Mouse (Mus musculus) midbrain, embryonic 12.5 days (tissue): Measurements from ENCODE around the gene Papolb. TPM values are rescaled to one million over a fixed set of nuclear protein-coding genes. Genes with fewer than 3 reads are reported as not detected.

ENCODE experiments used
- ATAC-seq: fragments of 200-750 bp; cut with Nextera tagmentation; 2 replicates; pipeline ENCODE4 v1.8.0; 2017; ENCODE audit warnings: low read depth, moderate TSS enrichment, moderate library complexity; ENCODE audit not compliant: low FRiP score
- H3K27ac ChIP-seq: fragments of 300-500 bp; sonication (generic); replicated peaks from 2 replicates; pipeline ENCODE4 v1.5.1; 2016; ENCODE audit warnings: mild to moderate bottlenecking
- H3K27me3 ChIP-seq: fragments of 300-500 bp; sonication (generic); 2 replicates; pipeline ENCODE4 v1.6.1; 2016; ENCODE audit warnings: mild to moderate bottlenecking
- H3K36me3 ChIP-seq: fragments of 300-500 bp; sonication (generic); 2 replicates; pipeline ENCODE4 v1.6.1; 2016
- H3K4me1 ChIP-seq: fragments of 300-500 bp; sonication (generic); 2 replicates; pipeline ENCODE4 v1.6.1; 2016
- H3K4me2 ChIP-seq: fragments of 300-500 bp; sonication (generic); replicated peaks from 2 replicates; pipeline ENCODE4 v1.6.1; 2016; ENCODE audit warnings: mild to moderate bottlenecking, moderate library complexity
- H3K4me3 ChIP-seq: fragments of 300-500 bp; sonication (generic); 2 replicates; pipeline ENCODE4 v1.5.1; 2016; ENCODE audit warnings: mild to moderate bottlenecking
- H3K9ac ChIP-seq: fragments of 300-500 bp; sonication (generic); replicated peaks from 2 replicates; pipeline ENCODE4 v1.6.1; 2016; ENCODE audit warnings: mild to moderate bottlenecking, moderate library complexity
- H3K9me3 ChIP-seq: fragments of 300-500 bp; sonication (generic); 2 replicates; pipeline ENCODE4 v1.6.1; 2016; ENCODE audit warnings: mild to moderate bottlenecking
- WGBS: fragments of 180-500 bp; shearing (Covaris S2); methylation state at CpG from one replicate; pipeline ENCODE4 v1.1.7; 2016; 5-methylcytosine and 5-hydroxymethylcytosine counted together
- polyA plus RNA-seq: library from polyadenylated mRNA; unstranded; fragments of >200 nt; fragmentation: Nextera tagmentation; extraction: Ambion mirVana; gene quantifications from 2 replicates; pipeline ENCODE4 v1.2.1, GENCODE M21; 2016

Gene Papolb
- polyA plus RNA-seq, 1 experiment from 2014 or later: 0.29 TPM

- 0 out of 2 replicates have a peak overlapping the region, but pooled peaks have one; percentile 78 for H3K4me2 ChIP-seq
- H3K36me3 ChIP-seq: no peaks in the 10 kb centered on the region
- H3K4me3 ChIP-seq: no peak overlapping the region
- ATAC-seq: no peak
- no peak overlapping the region for H3K9ac ChIP-seq
- 28% methylated on average over 9 of the region's 9 CpGs for WGBS
- H3K9me3 ChIP-seq: no peaks in the 10 kb centered on the region
- peaks cover 22% of the 10 kb centered on the region for H3K4me1 ChIP-seq
- peaks cover 11% of the 10 kb centered on the region; the same call in 1 of the 2 replicates for H3K27me3 ChIP-seq
- peak overlapping the region; percentile 35; the same call in 1 of the 2 replicates for H3K27ac ChIP-seq
These were observed 19.6 kb upstream of the Papolb start for GRCm38 (mm10) chr5:142549441-142549840.

- Histone ChIP-seq H3K27me3 (peaks cover 8% of the 10 kb centered on the region; the same call in 1 of the 2 replicates), H3K9ac (no peak overlapping the region), H3K27ac (no peak overlapping the region), H3K36me3 (no peaks in the 10 kb centered on the region), H3K4me2 (no peak overlapping the region), H3K4me1 (peaks cover 22% of the 10 kb centered on the region), H3K4me3 (no peak overlapping the region), H3K9me3 (no peaks in the 10 kb centered on the region)
- WGBS: 80% methylated on average over 3 of the region's 3 CpGs
- no peak for ATAC-seq
These were observed 17.2 kb upstream of the Papolb start for GRCm38 (mm10) chr5:142547066-142547465.

DNA sequence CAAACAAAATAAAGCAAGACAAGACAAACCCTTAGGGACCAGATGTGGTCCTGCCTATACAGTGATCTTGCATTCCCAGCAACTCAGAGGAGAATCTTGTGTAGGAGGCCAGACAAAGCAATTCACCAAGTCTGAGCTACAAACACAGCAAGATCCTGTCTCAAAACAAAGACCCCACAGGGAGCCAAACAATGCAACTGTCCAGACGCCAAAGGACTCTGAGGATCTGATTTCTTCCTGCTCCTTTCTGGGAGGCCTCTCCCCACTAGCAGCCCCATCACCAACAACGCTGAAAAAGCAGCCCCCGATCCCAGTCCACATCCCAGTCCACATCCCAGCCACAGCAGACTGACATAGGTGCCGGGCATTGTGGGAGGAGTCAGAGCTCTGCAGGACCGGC, 16.5 kb upstream of the Papolb start:
- H3K36me3 ChIP-seq: no peaks in the 10 kb centered on the region
- H3K4me3 ChIP-seq: no peak overlapping the region
- no peak for ATAC-seq
- no peak overlapping the region for H3K27ac ChIP-seq
- WGBS: 8% methylated on average over 5 of the region's 5 CpGs
- no peak overlapping the region for H3K9ac ChIP-seq
- H3K4me2 ChIP-seq: no peak overlapping the region
- peaks cover 22% of the 10 kb centered on the region for H3K4me1 ChIP-seq
- no peaks in the 10 kb centered on the region for H3K9me3 ChIP-seq
- H3K27me3 ChIP-seq: peaks cover 8% of the 10 kb centered on the region; the same call in 1 of the 2 replicates

- Histone ChIP-seq H3K4me2 (no peak overlapping the region), H3K36me3 (no peaks in the 10 kb centered on the region), H3K4me1 (peaks cover 15% of the 10 kb centered on the region), H3K4me3 (no peak overlapping the region), H3K9me3 (no peaks in the 10 kb centered on the region), H3K9ac (no peak overlapping the region), H3K27me3 (peaks cover 8% of the 10 kb centered on the region; the same call in 1 of the 2 replicates), H3K27ac (no peak overlapping the region)
- ATAC-seq: no peak
- WGBS: 86% methylated on average over 5 of the region's 5 CpGs
These were observed 15.3 kb upstream of the Papolb start for GRCm38 (mm10) chr5:142545014-142545795.

DNA sequence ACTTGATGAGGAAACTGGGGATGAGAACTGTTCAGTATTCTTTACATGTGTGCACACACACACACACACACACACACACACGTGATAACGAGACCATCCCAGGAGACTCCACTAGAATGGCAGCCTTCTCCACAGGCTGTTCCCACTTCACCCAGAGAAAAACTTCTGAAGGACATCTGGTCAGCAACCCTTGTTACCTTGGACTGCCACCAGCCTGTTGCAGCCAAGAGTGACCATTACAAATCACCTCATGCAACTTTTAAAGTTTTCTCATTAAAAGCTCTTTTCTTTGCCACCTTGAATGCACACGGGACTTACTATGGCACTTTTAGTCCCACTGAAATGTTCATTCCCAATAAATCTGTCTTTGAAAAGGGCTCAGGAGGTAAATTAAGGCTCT, 7.4 kb upstream of the Papolb start:
- no peak overlapping the region for H3K4me3 ChIP-seq
- no peaks in the 10 kb centered on the region for H3K27me3 ChIP-seq
- H3K27ac ChIP-seq: no peak overlapping the region
- no peaks in the 10 kb centered on the region for H3K36me3 ChIP-seq
- no peak for ATAC-seq
- no peak overlapping the region for H3K4me2 ChIP-seq
- H3K4me1 ChIP-seq: no peaks in the 10 kb centered on the region
- WGBS: 87% methylated on average over 3 of the region's 3 CpGs
- H3K9me3 ChIP-seq: no peaks in the 10 kb centered on the region
- no peak overlapping the region for H3K9ac ChIP-seq

DNA sequence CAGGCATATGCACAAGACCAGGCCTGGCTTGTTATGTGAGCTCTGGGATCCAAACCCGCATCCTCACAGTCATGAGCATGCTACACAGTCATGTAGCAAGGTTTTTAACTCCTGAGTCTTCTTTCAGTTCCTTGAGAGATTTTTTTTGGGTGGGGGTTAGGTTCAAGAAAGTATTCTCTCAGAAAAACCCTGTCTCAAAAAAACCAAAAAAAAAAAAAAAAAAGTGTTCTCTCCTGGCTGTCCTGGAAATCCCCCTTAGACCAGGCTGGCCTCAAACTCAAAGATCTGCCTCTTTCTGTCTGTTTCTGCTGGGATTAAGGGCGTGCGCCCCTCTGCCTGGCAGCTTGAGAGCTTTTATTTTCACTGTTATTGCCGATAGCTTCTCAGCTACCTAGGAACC, 5.5 kb upstream of the Papolb start:
- H3K9me3 ChIP-seq: no peaks in the 10 kb centered on the region
- H3K36me3 ChIP-seq: no peaks in the 10 kb centered on the region
- ATAC-seq: no peak
- H3K4me1 ChIP-seq: no peaks in the 10 kb centered on the region
- no peak overlapping the region for H3K4me2 ChIP-seq
- WGBS: 83% methylated on average over 4 of the region's 4 CpGs
- no peak overlapping the region for H3K27ac ChIP-seq
- H3K27me3 ChIP-seq: peaks cover 2% of the 10 kb centered on the region
- no peak overlapping the region for H3K9ac ChIP-seq
- H3K4me3 ChIP-seq: no peak overlapping the region

DNA sequence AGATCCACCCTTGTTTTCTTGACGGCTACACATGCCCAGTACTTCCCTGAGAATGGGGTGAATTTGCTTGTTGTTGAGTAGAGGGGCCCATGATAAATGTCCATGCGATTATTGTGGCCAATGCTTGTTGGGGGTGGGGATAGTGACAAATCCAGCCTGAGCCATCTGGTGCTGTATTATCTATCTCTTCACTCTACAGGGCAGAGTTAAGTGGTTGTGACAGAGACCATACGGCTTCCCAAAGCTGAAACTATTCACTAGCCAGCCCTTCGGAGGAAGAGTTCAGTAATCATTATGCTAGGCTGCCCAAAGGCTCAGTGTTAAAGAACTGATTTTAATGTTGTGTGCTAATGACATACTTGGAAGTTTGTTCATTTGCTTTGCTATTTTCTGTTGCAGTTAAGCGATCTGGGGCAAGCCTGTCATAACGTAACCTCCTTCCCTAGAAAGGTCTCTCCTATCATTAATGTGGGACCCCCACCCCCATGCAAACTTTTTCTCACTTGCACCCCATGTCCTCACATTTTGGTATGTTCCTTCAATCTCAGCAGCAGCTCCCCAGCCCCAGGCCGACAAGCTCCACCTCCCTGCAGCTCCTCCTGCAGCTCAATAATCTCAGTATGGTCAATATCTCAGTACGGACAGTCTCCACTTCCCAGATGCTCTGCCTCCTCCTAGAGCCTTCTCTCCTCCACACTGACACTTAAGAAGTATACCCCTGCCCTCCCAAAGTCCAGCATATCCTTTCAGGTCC, 5.0 kb downstream of the Papolb start:
- 76% methylated on average over 8 of the region's 8 CpGs for WGBS
- H3K4me1 ChIP-seq: no peaks in the 10 kb centered on the region
- no peak overlapping the region for H3K27ac ChIP-seq
- ATAC-seq: no peak
- H3K9me3 ChIP-seq: no peaks in the 10 kb centered on the region
- no peak overlapping the region for H3K9ac ChIP-seq
- H3K4me3 ChIP-seq: no peak overlapping the region
- H3K4me2 ChIP-seq: no peak overlapping the region
- no peaks in the 10 kb centered on the region for H3K36me3 ChIP-seq
- peaks cover 7% of the 10 kb centered on the region for H3K27me3 ChIP-seq

DNA sequence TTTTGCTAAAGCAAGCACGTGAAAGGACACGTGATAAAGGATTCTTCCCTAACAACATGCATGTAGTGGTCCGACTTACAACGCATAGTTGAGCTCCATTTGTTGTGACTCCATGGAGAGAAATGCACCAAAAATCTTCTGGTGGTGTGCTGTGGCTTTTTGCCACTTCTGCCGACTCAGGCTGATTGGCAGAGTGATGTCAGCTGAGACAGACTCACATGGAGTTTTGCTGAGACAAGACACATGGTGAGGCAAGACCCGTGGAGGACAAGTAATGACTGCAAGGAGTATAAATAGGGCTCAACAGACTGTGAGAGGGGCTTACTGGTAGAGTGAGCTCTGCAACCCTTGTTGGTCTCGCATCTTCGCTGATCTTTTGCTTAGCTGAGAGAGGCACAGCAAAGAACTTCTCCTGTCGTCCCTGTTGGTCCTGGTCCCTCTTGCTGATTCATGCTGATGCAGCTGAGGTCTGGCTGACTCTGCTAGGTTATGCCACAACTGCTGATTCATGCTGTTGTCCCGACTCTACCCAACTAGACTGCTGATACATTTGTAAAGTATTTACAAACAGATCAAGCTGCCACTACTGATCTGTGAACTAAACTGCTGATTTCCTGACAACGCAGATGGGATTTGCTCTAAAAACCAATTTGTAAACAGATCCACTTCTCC, 8.5 kb downstream of the Papolb start:
- Histone ChIP-seq H3K9me3 (no peaks in the 10 kb centered on the region), H3K4me1 (no peaks in the 10 kb centered on the region), H3K4me3 (no peak overlapping the region), H3K36me3 (no peaks in the 10 kb centered on the region), H3K4me2 (no peak overlapping the region), H3K9ac (no peak overlapping the region), H3K27ac (no peak overlapping the region), H3K27me3 (no peaks in the 10 kb centered on the region)
- ATAC-seq: no peak
- 87% methylated on average over 11 of the region's 11 CpGs for WGBS

- no peak overlapping the region for H3K27ac ChIP-seq
- H3K9me3 ChIP-seq: no peaks in the 10 kb centered on the region
- H3K4me2 ChIP-seq: no peak overlapping the region
- no peak overlapping the region for H3K9ac ChIP-seq
- 80% methylated on average over 4 of the region's 4 CpGs for WGBS
- H3K4me1 ChIP-seq: no peaks in the 10 kb centered on the region
- no peak for ATAC-seq
- no peaks in the 10 kb centered on the region for H3K27me3 ChIP-seq
- H3K4me3 ChIP-seq: no peak overlapping the region
- no peaks in the 10 kb centered on the region for H3K36me3 ChIP-seq
These were observed 9.5 kb downstream of the Papolb start for GRCm38 (mm10) chr5:142520360-142520759.

- no peaks in the 10 kb centered on the region for H3K4me1 ChIP-seq
- H3K9me3 ChIP-seq: no peaks in the 10 kb centered on the region
- H3K4me3 ChIP-seq: no peak overlapping the region
- 76% methylated on average over 6 of the region's 6 CpGs for WGBS
- H3K4me2 ChIP-seq: no peak overlapping the region
- no peaks in the 10 kb centered on the region for H3K36me3 ChIP-seq
- ATAC-seq: no peak
- H3K27ac ChIP-seq: no peak overlapping the region
- H3K9ac ChIP-seq: no peak overlapping the region
- no peaks in the 10 kb centered on the region for H3K27me3 ChIP-seq
These were observed 10.9 kb downstream of the Papolb start for GRCm38 (mm10) chr5:142518973-142519372.

DNA sequence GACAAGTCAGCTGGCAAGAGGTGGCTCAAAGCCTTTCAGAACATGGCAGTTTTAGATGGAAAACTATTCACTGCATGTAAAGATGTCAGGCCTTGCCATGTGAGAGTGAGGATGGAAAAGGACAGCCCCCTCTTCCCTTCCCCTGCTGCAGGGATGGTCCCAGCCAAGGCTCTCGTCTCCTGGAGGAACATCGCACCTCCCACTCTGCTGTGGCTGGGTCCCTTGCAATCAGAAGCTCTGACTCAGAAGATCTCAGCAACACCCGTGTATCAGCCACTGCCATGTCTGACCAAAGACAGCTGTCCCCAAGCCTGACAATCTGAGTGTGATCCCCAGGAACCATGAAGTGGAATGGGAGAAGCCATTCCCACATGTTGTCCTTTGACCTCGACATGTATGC, 17.8 kb downstream of the Papolb start:
- no peaks in the 10 kb centered on the region for H3K36me3 ChIP-seq
- H3K9me3 ChIP-seq: no peaks in the 10 kb centered on the region
- no peak overlapping the region for H3K4me2 ChIP-seq
- WGBS: 87% methylated on average over 4 of the region's 4 CpGs
- H3K27me3 ChIP-seq: no peaks in the 10 kb centered on the region
- no peak overlapping the region for H3K27ac ChIP-seq
- ATAC-seq: no peak
- H3K4me1 ChIP-seq: peaks cover 13% of the 10 kb centered on the region
- H3K4me3 ChIP-seq: no peak overlapping the region
- no peak overlapping the region for H3K9ac ChIP-seq

DNA sequence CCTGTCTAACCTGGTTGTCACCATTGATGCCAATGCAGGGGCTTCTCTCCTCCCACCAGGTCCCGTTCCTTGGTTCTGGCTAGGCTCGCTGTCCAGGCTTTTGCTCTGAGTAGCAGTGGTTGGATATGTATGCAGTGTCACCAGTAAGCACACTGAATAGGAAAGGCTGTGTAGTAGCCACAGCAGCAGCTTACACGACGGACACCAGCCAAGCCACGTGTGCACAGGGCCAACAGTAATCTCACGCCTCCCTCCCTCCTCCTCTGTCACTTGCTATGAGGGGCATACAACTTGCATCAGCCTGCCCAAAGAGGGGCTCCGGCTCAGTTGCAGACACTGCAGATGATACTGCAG, 19.8 kb downstream of the Papolb start:
- WGBS: 36% methylated on average over 7 of the region's 7 CpGs

More for the DNA sequence above, 19.8 kb downstream of the Papolb start:
- ATAC-seq: no peak
- Histone ChIP-seq H3K36me3 (no peaks in the 10 kb centered on the region), H3K4me2 (no peak overlapping the region), H3K27me3 (no peaks in the 10 kb centered on the region), H3K4me1 (peaks cover 13% of the 10 kb centered on the region), H3K27ac (0 out of 2 replicates have a peak overlapping the region, but pooled peaks have one; percentile 12), H3K9me3 (no peaks in the 10 kb centered on the region), H3K4me3 (no peak overlapping the region), H3K9ac (no peak overlapping the region)
